Mouse (Mus musculus): ENCODE data around the gene Fads6. TPM values are rescaled to one million over a fixed set of nuclear protein-coding genes. Genes with fewer than 3 reads are reported as not detected.

Gene Fads6
- 14.0 and 15.3 TPM in 2 replicates for polyA plus RNA-seq (2012; rRNA removed)

- Histone ChIP-seq H3K4me1 (ENCODE audit: control insufficient read depth, insufficient read depth, low read length) (no peaks in the 10 kb centered on the region), H3K4me3 (ENCODE audit: insufficient read depth, low read length) (peak within 1 kb of the TSS; percentile 47), H3K27ac (ENCODE audit: insufficient read depth, low read length) (0 out of 2 replicates have a peak within 1 kb of the TSS, but pooled peaks have one; percentile 8)
- TF ChIP-seq CTCF (IDR thresholded peaks at IDR 0.05; ENCODE audit: extremely low read depth, insufficient read depth, low read length) (peak; percentile 24; the same call in 1 of the 2 replicates), POLR2A (IDR thresholded peaks at IDR 0.05; ENCODE audit: extremely low read depth, insufficient read depth, low read length) (peak; percentile 48; the same call in 1 of the 2 replicates)
Measured at GRCm38 (mm10) chr11:115297214-115297826, at the start of gene Fads6. Fads6 (minus strand) TSS chr11:115297663.

- Histone ChIP-seq H3K4me3 (ENCODE audit: insufficient read depth, low read length) (no peak overlapping the region), H3K27ac (ENCODE audit: insufficient read depth, low read length) (no peak overlapping the region), H3K4me1 (ENCODE audit: control insufficient read depth, insufficient read depth, low read length) (no peaks in the 10 kb centered on the region; the same call in 1 of the 2 replicates)
- TF ChIP-seq CTCF (IDR thresholded peaks at IDR 0.05; ENCODE audit: extremely low read depth, insufficient read depth, low read length), result no peak
- TF ChIP-seq POLR2A (IDR thresholded peaks at IDR 0.05; ENCODE audit: extremely low read depth, insufficient read depth, low read length), result no peak
Measured at GRCm38 (mm10) chr11:115345515-115345914, 48.1 kb upstream of the Fads6 start.

GRCm38 (mm10) chr11:115344967-115345366 is 47.5 kb upstream of the Fads6 start:
- no peaks in the 10 kb centered on the region; the same call in 1 of the 2 replicates for H3K4me1 ChIP-seq (ENCODE audit: control insufficient read depth, insufficient read depth, low read length)
- H3K4me3 ChIP-seq (ENCODE audit: insufficient read depth, low read length), result no peak overlapping the region
- TF ChIP-seq POLR2A (IDR thresholded peaks at IDR 0.05; ENCODE audit: extremely low read depth, insufficient read depth, low read length) (no peak), CTCF (IDR thresholded peaks at IDR 0.05; ENCODE audit: extremely low read depth, insufficient read depth, low read length) (no peak)
- no peak overlapping the region for H3K27ac ChIP-seq (ENCODE audit: insufficient read depth, low read length)

GRCm38 (mm10) chr11:115341866-115342265 is 44.4 kb upstream of the Fads6 start:
- no peak for TF ChIP-seq POLR2A (IDR thresholded peaks at IDR 0.05; ENCODE audit: extremely low read depth, insufficient read depth, low read length)
- no peak for TF ChIP-seq CTCF (IDR thresholded peaks at IDR 0.05; ENCODE audit: extremely low read depth, insufficient read depth, low read length)
- Histone ChIP-seq H3K4me1 (ENCODE audit: control insufficient read depth, insufficient read depth, low read length) (no peaks in the 10 kb centered on the region; the same call in 1 of the 2 replicates), H3K4me3 (ENCODE audit: insufficient read depth, low read length) (no peak overlapping the region), H3K27ac (ENCODE audit: insufficient read depth, low read length) (no peak overlapping the region)

GRCm38 (mm10) chr11:115341246-115341645 is 43.8 kb upstream of the Fads6 start:
- no peak overlapping the region for H3K27ac ChIP-seq (ENCODE audit: insufficient read depth, low read length)
- H3K4me3 ChIP-seq (ENCODE audit: insufficient read depth, low read length), result no peak overlapping the region
- TF ChIP-seq CTCF (IDR thresholded peaks at IDR 0.05; ENCODE audit: extremely low read depth, insufficient read depth, low read length), result no peak
- no peak for TF ChIP-seq POLR2A (IDR thresholded peaks at IDR 0.05; ENCODE audit: extremely low read depth, insufficient read depth, low read length)
- H3K4me1 ChIP-seq (ENCODE audit: control insufficient read depth, insufficient read depth, low read length), result no peaks in the 10 kb centered on the region; the same call in 1 of the 2 replicates

GRCm38 (mm10) chr11:115337826-115338225 is 40.4 kb upstream of the Fads6 start:
- H3K4me1 ChIP-seq (ENCODE audit: control insufficient read depth, insufficient read depth, low read length), result no peaks in the 10 kb centered on the region
- H3K4me3 ChIP-seq (ENCODE audit: insufficient read depth, low read length), result no peak overlapping the region
- no peak for TF ChIP-seq CTCF (IDR thresholded peaks at IDR 0.05; ENCODE audit: extremely low read depth, insufficient read depth, low read length)
- no peak for TF ChIP-seq POLR2A (IDR thresholded peaks at IDR 0.05; ENCODE audit: extremely low read depth, insufficient read depth, low read length)
- no peak overlapping the region for H3K27ac ChIP-seq (ENCODE audit: insufficient read depth, low read length)

- TF ChIP-seq CTCF (IDR thresholded peaks at IDR 0.05; ENCODE audit: extremely low read depth, insufficient read depth, low read length) (no peak), POLR2A (IDR thresholded peaks at IDR 0.05; ENCODE audit: extremely low read depth, insufficient read depth, low read length) (no peak)
- Histone ChIP-seq H3K4me1 (ENCODE audit: control insufficient read depth, insufficient read depth, low read length) (no peaks in the 10 kb centered on the region), H3K27ac (ENCODE audit: insufficient read depth, low read length) (no peak overlapping the region), H3K4me3 (ENCODE audit: insufficient read depth, low read length) (no peak overlapping the region)
Measured at GRCm38 (mm10) chr11:115337350-115337749, 39.9 kb upstream of the Fads6 start.

GRCm38 (mm10) chr11:115336115-115336514 is 38.7 kb upstream of the Fads6 start:
- TF ChIP-seq POLR2A (IDR thresholded peaks at IDR 0.05; ENCODE audit: extremely low read depth, insufficient read depth, low read length), result no peak
- no peak for TF ChIP-seq CTCF (IDR thresholded peaks at IDR 0.05; ENCODE audit: extremely low read depth, insufficient read depth, low read length)
- Histone ChIP-seq H3K27ac (ENCODE audit: insufficient read depth, low read length) (no peak overlapping the region), H3K4me1 (ENCODE audit: control insufficient read depth, insufficient read depth, low read length) (no peaks in the 10 kb centered on the region), H3K4me3 (ENCODE audit: insufficient read depth, low read length) (no peak overlapping the region)

- no peak overlapping the region for H3K4me3 ChIP-seq (ENCODE audit: insufficient read depth, low read length)
Measured at GRCm38 (mm10) chr11:115335223-115335622, 37.8 kb upstream of the Fads6 start.

GRCm38 (mm10) chr11:115334531-115334930 is 37.1 kb upstream of the Fads6 start, which contains the start of gene Otop3:
Otop3 (plus strand) TSS chr11:115334731.
- no peak for TF ChIP-seq CTCF (IDR thresholded peaks at IDR 0.05; ENCODE audit: extremely low read depth, insufficient read depth, low read length)
- Histone ChIP-seq H3K4me3 (ENCODE audit: insufficient read depth, low read length) (no peak within 1 kb of the TSS), H3K27ac (ENCODE audit: insufficient read depth, low read length) (no peak within 1 kb of the TSS)

More at GRCm38 (mm10) chr11:115335223-115335622, 37.8 kb upstream of the Fads6 start:
- TF ChIP-seq POLR2A (IDR thresholded peaks at IDR 0.05; ENCODE audit: extremely low read depth, insufficient read depth, low read length), result no peak
- Histone ChIP-seq H3K4me1 (ENCODE audit: control insufficient read depth, insufficient read depth, low read length) (no peaks in the 10 kb centered on the region), H3K27ac (ENCODE audit: insufficient read depth, low read length) (no peak overlapping the region)

More at GRCm38 (mm10) chr11:115334531-115334930, 37.1 kb upstream of the Fads6 start, which contains the start of gene Otop3:
- H3K4me1 ChIP-seq (ENCODE audit: control insufficient read depth, insufficient read depth, low read length), result no peaks in the 10 kb centered on the region

All from cortical plate, adult 2 months (tissue).